Mouse (Mus musculus) olfactory bulb, adult 2 months (tissue): ENCODE results near the gene Acsm5.

Experiments used
- CTCF ChIP-seq: fragments of 200-500 bp; IDR thresholded peaks from 2 replicates; pipeline ENCODE4 v1.5.1; 2012; ENCODE audit warnings: low read depth, mild to moderate bottlenecking, low read length, moderate library complexity; ENCODE audit not compliant: insufficient read depth
- POLR2A ChIP-seq: fragments of 200-500 bp; IDR thresholded peaks from 2 replicates; pipeline ENCODE4 v1.6.1; 2012; ENCODE audit warnings: mild to moderate bottlenecking, low read depth, low read length, moderate library complexity; ENCODE audit not compliant: insufficient read depth

DNA sequence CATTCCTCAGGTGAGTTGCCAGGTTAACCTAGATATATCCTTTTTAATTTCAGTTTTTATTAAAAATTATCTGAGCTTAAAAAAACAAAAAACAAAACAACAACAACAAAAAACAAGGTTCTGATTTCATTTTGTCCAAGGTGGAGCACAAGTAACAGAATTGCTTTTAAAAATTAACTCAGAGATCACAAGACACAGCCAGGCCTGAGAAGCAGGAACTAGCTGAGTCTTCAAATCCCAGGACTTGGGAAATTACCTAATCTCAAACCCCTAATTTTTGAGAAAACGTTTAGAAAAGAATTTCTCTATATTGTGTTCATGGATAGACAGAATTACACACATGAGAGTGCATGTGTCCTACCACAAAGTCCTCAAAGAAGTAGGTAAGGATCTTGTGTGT is 13.7 kb downstream of the Acsm5 start:
- TF ChIP-seq CTCF (no peak), POLR2A (no peak)
